Mouse (Mus musculus) c-Kit-negative CD71-positive TER-119-positive erythroid progenitor cells, embryonic 14.5 days (primary cell): ENCODE results near the gene Tmem42.
A peak's percentile ranks its signal among the peaks of the same experiment; 100 is the strongest.

Source experiments
- DNase-seq: peaks from one replicate; pipeline ENCODE4 v3.0.0-alpha.2; 2013; ENCODE audit warnings: low read depth, low spot score

The Tmem42 gene

DNA sequence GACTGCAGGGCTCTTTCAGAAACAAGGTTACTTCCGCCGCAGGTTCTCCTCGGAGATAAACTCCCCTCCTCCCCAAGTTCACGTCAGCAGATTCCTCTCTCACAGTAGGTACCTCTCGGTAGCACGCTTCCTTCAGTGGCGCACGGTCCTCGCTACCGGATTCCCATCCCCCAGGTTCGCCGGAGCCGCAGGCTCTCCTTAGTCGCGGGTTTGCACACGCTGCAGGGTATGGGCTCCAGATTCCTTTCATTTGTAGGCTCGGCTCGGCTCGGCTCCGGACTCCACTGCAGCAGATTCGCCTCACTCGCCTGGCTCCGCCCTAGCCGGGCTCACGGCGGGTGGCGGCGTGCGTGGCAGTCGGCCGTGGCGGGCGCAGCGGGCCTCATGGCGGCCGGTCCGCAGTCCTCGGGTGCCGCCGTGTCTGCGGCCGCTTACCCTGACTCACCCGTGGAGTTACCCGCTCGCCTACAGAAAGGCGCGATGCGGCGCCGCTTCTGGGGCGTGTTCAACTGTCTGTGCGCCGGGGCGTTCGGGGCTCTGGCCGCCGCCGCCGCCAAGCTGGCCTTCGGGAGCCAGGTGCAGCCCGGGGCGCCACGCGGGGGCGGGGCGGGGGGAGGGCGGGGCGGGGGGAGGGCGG lies at the start of gene Tmem42:
TSS of gene Tmem42 (plus strand) at position 332 of the 637 bp plus-strand sequence.
- peak; percentile 67 for DNase-seq

DNA sequence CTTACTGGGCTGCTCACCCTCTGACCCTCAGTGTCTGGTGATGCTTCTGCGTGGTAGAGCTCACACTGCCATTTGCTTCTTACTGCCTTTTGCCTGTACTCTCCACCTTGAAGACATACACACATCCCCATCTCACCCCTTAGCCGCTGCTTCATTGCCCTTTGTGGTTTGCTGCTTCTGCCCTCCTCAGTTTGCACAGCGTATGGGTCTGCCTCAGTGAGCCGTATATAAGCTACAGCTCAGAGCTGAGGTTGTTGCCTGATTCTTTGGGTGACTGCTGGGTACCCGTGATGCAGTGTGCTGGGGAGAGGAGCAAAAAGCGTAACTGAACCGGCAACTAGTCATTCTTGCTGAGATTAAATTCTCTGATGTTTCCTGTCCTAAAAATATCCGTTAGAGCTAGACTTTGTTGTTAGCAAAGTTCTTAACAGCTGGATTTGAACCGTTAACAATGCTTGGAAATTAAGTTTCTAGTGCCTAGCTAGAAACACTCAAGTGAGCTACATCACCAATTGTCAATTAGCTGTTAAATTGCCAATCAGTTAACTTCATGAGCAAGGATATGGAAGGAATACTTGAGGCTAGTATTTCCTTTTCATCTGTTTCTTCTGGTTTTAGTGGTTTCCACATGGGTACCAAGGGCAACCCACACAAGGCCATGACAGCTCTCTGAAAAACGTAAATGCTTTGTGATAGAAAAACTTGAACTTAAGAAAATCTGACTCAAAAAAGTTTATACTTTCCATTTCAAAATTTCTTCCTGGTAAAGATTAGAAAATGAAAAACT lies 22.5 kb upstream of the Tmem42 start:
- no peak for DNase-seq

DNA sequence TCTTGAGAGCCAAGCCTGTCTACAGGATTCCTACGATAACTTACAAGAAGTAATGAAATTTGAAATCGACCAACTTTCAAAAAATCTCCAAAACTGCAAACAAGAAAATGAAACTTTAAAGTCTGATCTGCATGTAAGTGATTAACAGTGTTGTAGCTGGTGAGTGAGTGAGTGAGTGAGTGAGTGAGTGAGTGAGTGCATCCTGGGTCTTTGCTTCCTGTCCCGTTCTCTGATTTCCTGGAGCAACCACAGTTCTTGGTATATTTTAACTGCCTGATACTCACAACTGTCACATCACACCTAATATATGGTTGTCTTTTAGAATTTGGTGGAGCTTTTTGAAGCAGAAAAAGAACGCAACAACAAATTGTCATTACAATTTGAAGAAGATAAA lies 21.9 kb upstream of the Tmem42 start:
- no peak for DNase-seq

DNA sequence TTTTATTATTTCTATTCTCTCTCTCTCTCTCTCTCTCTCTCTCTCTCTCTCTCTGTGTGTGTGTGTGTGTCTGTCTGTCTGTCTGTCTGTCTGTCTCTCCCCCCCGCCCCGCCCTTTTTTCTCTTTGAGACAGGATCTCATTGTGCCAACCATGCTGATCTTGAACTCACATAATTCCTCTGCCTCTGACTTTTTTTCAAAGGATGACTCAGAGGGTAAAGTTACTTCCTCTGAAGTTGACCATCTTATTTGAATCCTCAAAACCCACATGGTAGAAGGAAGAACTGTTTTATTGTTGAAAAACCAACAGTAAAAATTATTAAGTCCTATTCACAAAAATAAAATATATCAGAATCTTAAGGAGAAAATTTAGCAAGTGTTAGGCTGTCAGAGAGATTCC lies 16.4 kb upstream of the Tmem42 start:
- DNase-seq = no peak

DNA sequence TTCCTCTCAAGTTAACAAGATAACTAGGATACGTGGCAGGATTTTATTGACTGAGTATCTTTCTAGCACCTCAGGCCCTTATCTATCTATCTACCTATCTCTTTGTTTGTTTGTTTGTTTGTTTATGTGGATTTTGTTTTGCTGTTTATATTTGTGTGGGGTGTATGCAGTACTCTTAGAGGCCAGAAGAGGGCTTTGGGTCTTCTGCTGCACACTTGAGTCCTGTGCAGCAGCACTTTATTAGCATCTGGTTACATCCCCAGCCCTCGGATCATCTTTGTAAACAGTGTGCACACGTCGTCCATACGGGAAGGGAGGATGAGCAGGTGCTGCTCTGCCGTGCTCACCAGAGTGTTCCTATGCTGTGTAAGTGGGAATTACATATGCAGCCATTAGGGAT lies 15.1 kb upstream of the Tmem42 start:
- no peak for DNase-seq

DNA sequence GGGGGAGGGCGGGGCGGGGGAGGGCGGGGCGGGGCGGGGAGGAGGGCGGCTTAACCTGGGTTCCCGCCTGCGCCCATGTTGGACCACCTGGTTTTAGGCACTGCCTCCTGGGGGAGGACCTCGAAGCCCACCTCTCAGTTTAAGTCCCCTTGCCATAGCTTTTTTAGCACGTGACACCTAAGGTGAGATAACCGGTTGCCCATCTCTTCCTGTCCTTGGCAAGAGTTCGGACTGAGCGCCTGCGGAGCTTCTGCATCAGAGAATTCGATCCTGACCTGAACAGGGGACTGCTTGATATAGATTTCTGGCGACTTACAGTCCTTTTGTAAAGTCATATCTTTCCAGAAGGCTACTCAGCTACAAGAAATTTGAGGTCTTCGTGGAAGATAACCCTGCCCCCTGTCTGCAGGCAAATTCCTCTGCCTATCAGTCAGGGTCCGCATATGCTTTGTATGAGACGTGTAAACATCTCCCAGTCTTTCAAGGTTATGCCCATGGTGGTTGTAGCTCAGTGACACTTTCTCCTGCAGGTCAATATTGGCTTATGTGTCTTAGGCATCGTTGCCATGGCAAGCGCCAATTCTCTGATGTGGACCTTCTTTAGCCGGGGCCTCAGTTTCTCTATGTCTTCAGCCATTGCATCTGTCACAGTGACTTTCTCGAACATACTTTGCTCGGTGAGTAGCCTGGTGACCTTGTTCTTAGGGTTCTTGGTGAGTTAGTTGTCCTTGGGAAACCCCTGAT lies 682 bp downstream of the Tmem42 start:
- DNase-seq = peak; percentile 21

DNA sequence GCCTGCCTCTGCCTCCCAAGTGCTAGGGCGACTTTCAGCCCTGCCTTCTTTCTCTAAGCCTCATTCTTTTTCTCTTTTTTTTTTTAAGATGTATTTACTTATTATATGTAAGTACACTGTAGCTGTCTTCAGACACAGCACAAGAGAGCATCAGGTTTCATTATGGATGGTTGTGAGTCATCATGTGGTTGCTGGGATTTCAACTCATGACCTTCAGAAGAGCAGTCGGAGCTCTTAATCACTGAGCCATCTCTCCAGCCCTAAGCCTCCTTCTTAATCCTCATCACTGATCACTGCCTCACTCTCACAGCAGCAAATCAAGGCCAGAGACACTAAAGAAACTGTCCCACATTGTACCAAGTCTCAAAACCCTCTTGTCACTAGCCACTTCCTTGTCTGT lies 3.1 kb downstream of the Tmem42 start:
- no peak for DNase-seq

DNA sequence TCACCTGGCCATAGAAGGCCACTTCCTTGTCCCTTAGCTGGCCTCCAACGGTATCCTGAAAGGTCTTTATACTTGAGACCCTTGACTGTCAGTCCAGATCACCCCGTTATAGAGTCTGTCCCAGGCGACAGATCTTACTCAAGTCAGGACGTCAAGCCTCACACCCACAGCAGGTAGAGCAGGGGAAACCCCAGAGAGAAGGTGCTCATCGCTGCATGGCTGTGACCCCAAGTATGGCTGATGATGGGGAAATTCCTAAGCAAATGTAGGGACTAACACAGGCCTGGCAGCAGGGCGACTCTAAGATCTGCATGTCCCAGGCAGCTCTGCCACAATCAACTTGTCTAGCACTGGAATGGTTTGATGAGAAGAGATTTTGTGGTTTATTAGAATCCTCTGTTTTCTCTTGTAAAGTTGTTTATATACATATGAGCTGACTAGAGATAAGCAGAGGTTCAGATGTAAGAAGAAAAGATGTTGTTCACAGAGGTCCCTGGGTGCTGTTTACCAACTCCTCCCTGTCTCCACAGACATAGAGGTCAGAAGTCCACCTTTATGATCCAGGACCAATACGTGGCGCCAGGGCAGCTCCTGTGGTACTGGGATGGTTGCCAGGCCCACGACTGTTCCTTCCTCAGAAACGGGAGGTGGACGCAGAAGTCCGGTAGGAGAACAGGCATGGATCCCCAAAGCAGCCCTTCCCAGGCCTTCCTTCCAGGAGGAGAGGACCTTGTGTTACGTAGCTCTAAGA lies 10.5 kb downstream of the Tmem42 start:
- no peak for DNase-seq

DNA sequence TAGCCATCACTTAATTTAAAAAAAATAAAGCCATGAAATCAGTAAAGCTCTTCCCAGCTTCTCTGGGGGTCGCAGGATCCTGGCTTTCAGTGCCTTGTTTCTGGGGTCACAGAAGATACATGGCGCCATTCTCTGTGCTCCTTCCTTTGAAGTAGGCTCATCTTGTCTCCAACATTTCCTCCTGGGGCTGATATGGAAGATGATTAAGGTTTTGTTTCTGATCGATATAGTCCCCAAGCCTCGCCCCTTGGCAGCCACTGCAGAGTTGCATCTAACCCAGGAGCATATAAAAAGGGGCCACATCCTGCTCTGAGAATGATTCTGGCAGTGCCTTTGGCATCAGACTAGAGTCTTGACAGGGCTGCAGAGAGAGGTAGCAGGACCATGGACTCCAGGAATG lies 13.3 kb downstream of the Tmem42 start, which contains the start of gene Tgm4:
TSS of gene Tgm4 (plus strand) at position 301 of the 400 bp plus-strand sequence.
- DNase-seq = no peak

DNA sequence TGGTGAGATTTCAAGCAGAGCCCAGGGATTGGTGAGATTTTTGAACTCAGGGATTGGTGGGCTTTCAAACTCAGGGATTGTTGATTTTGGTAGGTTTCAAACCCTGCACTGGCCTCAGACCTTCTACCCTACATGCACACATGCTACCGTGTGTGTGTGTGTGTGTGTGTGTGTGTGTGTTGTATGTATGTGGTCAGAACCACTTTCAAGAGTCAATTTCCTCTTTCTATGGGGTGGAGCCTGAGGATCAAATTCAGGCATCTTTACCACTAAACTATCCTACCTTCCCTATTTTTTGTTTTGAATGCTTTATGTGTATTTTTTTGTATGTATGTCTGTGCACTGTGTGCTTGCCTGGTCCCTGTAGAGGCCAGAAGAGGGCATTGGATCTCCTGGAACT lies 26.5 kb downstream of the Tmem42 start:
- DNase-seq = no peak

DNA sequence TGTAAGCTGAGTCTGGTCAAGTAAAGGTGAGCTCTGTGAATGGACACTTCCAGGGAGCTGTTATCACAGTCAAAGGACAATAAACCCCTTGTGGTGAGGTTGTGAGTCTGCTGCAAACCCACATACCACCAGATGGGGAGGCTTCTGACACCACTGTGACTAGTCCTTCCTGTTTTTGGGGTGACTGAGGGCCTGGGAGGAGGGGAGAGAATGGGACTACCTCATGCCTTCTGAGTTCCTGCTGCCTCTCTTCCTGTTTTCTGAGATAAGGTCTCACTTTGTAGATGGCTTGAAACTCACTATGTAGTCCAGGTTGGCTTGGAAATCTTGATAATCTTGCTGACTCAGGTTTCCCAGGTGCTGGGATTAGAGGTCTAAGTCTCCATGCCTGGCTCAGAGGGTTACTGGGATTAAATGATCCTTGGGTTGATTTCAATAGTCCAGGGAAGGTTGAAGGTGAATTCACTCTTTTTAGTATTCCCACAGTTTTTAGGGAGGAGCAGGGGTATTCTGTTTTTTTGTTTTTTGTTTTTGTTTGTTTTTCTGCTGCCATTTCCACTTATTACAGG lies 37.7 kb downstream of the Tmem42 start:
- no peak for DNase-seq

DNA sequence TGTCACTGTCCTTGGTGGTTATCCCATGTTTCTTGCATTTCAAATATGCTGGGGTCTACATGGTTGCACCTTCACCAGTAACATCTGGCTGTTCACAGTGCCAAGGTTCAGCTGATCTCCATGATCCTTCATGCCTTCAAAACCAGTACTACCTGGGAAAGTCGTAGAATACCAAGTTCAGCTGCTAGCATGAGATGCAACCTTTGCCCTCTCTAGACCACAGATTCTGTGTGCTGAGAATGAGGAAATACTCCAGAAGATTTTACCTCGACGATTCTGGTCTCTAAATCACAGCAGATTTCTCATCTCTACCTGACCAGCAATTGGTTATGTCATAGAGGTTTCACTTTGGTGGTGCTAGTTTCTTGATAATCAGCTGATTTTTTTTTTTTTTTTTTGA lies 39.0 kb downstream of the Tmem42 start:
- DNase-seq = no peak
